Mouse (Mus musculus) intestine, postnatal 0 days (tissue): ENCODE data around the gene Tnip2. TPM values are rescaled to one million over a fixed set of nuclear protein-coding genes. Genes with fewer than 3 reads are reported as not detected.
A peak's percentile ranks its signal among the peaks of the same experiment; 100 is the strongest.

Source experiments
- ATAC-seq: fragments of 200-750 bp; cut with Nextera tagmentation; 2 replicates; pipeline ENCODE4 v1.8.0; 2017; ENCODE audit warnings: mild to moderate bottlenecking, moderate TSS enrichment, moderate library complexity
- H3K27ac ChIP-seq: fragments of 300-500 bp; sonication (generic); 2 replicates; pipeline ENCODE4 v1.5.1; 2014; ENCODE audit warnings: mild to moderate bottlenecking, low read depth, low read length, moderate library complexity
- H3K27me3 ChIP-seq: fragments of 300-500 bp; sonication (generic); replicated peaks from 2 replicates; pipeline ENCODE4 v1.6.1; 2014; ENCODE audit warnings: low read length, mixed read lengths; ENCODE audit not compliant: control insufficient read depth, insufficient read depth
- H3K36me3 ChIP-seq: fragments of 300-500 bp; sonication (generic); 2 replicates; pipeline ENCODE4 v1.6.1; 2014; ENCODE audit warnings: mild to moderate bottlenecking, moderate library complexity; ENCODE audit not compliant: control insufficient read depth, insufficient read depth
- H3K4me1 ChIP-seq: fragments of 300-500 bp; sonication (generic); replicated peaks from 2 replicates; pipeline ENCODE4 v1.6.1; 2014; ENCODE audit warnings: antibody characterized with exemption, low read length, mixed read lengths; ENCODE audit not compliant: control insufficient read depth, insufficient read depth
- H3K4me2 ChIP-seq: fragments of 300-500 bp; sonication (generic); replicated peaks from 2 replicates; pipeline ENCODE4 v1.6.1; 2014; ENCODE audit warnings: low read depth, mild to moderate bottlenecking, moderate library complexity
- H3K4me3 ChIP-seq: fragments of 300-500 bp; sonication (generic); 2 replicates; pipeline ENCODE4 v1.5.1; 2014; ENCODE audit warnings: low read depth, low read length
- H3K9ac ChIP-seq: fragments of 300-500 bp; sonication (generic); 2 replicates; pipeline ENCODE4 v1.6.1; 2014; ENCODE audit warnings: mild to moderate bottlenecking, low read depth, low read length
- H3K9me3 ChIP-seq: fragments of 300-500 bp; sonication (generic); 2 replicates; pipeline ENCODE4 v1.6.1; 2016; ENCODE audit warnings: mixed run types; ENCODE audit not compliant: control insufficient read depth
- CTCF ChIP-seq: sonication (generic); IDR thresholded peaks from 2 replicates; pipeline ENCODE4 v1.5.1; 2016; ENCODE audit warnings: low read depth, mild to moderate bottlenecking, control low read depth, antibody characterized with exemption, moderate library complexity
- WGBS: fragments of 180-500 bp; shearing (Covaris S2); extraction: QIAGEN DNeasy Blood & Tissue Kit; methylation state at CpG from one replicate; pipeline ENCODE4 v1.1.7; 2014; 5-methylcytosine and 5-hydroxymethylcytosine counted together
- polyA plus RNA-seq: library from polyadenylated mRNA; unstranded; fragments of >200 nt; fragmentation: Nextera tagmentation; extraction: Ambion mirVana; gene quantifications from 2 replicates; pipeline ENCODE4 v1.2.1, GENCODE M21; 2015

The Tnip2 gene
- polyA plus RNA-seq, 1 experiment from 2014 or later = 8.9 TPM

DNA sequence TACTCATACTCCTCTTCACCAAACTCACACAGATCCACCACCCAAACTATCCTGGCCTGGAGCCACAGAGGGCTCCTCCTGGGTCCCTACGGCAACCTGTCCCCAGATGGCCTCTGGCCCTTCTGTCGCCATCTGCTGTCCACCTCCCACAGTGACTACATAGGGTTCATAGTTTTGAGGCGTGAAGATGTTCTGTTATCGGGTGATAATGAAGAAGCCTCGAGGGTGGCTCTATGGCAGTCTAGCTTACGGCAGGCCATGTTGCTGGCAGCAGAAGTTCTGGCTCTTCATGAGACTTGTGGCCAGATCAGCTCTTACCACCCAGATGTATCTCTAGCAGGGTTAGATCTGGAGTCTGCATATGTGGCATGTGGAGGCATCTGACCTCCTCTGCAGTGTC is 11.0 kb downstream of the Tnip2 start:
- Histone ChIP-seq H3K4me2 (no peak overlapping the region), H3K9me3 (no peaks in the 10 kb centered on the region), H3K4me1 (no peaks in the 10 kb centered on the region), H3K27me3 (no peaks in the 10 kb centered on the region), H3K4me3 (no peak overlapping the region), H3K36me3 (peaks cover 32% of the 10 kb centered on the region), H3K27ac (no peak overlapping the region), H3K9ac (no peak overlapping the region)
- no peak for ATAC-seq
- WGBS = 73% methylated on average over 6 of the region's 6 CpGs
- TF ChIP-seq CTCF = no peak

DNA sequence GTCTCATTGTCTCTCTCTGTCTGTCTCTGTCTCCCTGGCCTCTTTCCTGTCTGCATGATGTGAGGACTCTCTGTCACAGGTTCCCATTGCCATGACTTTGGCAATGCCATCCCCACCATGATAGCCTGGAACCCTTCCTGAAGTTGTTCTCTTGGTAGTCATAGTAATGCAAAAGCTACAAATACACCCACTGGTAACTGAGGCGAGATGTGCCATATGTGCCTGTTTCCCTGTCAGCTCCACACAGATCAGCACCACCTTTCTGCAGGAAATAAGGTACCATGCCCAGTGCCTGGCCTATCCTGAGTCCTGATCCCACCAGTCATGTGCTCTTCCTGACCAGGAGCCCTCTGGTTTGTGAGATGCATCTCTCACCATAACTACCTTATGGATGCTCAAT is 11.4 kb downstream of the Tnip2 start:
- Histone ChIP-seq H3K27me3 (no peaks in the 10 kb centered on the region), H3K36me3 (peaks cover 33% of the 10 kb centered on the region), H3K27ac (no peak overlapping the region), H3K4me2 (no peak overlapping the region), H3K4me1 (no peaks in the 10 kb centered on the region), H3K4me3 (no peak overlapping the region), H3K9ac (no peak overlapping the region), H3K9me3 (no peaks in the 10 kb centered on the region)
- no peak for ATAC-seq
- 92% methylated on average over 1 of the region's 1 CpGs for WGBS
- no peak for TF ChIP-seq CTCF

DNA sequence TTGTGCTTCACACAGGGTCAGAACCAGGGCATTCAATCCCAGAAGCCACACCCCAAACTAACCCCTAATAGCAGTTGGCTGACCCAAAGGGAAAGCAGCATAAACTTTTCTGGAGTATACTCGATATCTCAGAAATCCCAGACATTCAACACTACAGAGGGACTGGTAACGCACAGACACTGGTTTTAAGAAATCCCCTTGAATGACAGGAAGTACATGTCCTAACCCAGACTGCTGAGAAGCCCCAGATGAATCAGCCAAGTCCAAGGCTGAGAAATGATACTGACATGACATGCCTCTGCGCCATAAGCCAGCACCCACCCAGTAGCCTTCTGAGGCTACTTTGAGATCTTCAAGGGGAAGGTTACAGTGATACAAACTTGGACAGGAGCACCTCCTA is 12.2 kb downstream of the Tnip2 start:
- no peak for TF ChIP-seq CTCF
- Histone ChIP-seq H3K36me3 (peaks cover 35% of the 10 kb centered on the region), H3K4me1 (no peaks in the 10 kb centered on the region), H3K9ac (no peak overlapping the region), H3K9me3 (no peaks in the 10 kb centered on the region), H3K4me2 (no peak overlapping the region), H3K4me3 (no peak overlapping the region), H3K27ac (no peak overlapping the region), H3K27me3 (no peaks in the 10 kb centered on the region)
- 74% methylated on average over 3 of the region's 3 CpGs for WGBS
- no peak for ATAC-seq

DNA sequence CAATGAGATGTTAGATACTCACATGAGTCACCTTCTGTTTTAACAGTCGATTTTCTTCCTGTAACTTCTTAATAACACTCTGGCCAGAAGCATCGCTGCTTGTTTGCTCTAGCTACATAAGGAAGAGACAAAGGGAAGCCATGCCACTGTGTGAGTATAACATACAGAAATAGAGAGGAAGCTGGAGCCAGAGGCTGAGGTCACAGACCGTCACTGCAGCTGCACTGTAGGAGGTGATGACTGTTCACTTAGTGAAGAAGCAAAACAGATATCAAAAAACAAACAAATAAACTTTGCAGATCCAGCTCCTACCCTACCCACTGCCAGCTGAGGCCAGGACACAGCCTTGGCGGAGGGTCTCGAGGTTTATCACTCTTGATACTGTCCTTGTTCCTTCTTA is 12.9 kb downstream of the Tnip2 start:
- TF ChIP-seq CTCF = no peak
- peaks cover 35% of the 10 kb centered on the region for H3K36me3 ChIP-seq
- 71% methylated on average over 5 of the region's 5 CpGs for WGBS
- H3K9me3 ChIP-seq = no peaks in the 10 kb centered on the region
- H3K27ac ChIP-seq = no peak overlapping the region
- no peaks in the 10 kb centered on the region for H3K4me1 ChIP-seq
- no peaks in the 10 kb centered on the region for H3K27me3 ChIP-seq
- no peak overlapping the region for H3K4me2 ChIP-seq
- no peak for ATAC-seq
- H3K4me3 ChIP-seq = no peak overlapping the region
- no peak overlapping the region for H3K9ac ChIP-seq

DNA sequence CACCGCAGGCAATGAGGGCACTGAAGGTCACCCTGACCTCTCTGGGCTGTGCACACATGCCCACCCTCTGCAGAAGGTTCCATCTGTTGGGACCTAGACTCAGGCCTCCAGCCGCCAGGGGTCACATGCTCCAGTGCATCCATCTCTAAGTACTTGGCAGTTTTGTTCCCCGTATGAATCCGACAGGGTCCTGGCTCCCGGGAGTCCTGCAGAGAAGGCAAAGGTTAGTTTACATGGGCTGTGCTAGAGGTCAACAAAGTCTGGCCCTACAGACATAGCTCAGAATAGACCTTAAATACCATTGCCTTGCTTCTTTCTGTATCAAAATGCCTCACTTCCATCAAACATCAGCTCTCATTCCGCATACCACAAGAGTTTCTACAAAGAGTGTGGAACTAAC is 17.0 kb downstream of the Tnip2 start:
- Histone ChIP-seq H3K27me3 (no peaks in the 10 kb centered on the region), H3K4me1 (no peaks in the 10 kb centered on the region), H3K9ac (no peak overlapping the region), H3K4me2 (no peak overlapping the region), H3K9me3 (no peaks in the 10 kb centered on the region), H3K36me3 (peaks cover 19% of the 10 kb centered on the region), H3K27ac (no peak overlapping the region), H3K4me3 (no peak overlapping the region)
- no peak for TF ChIP-seq CTCF
- 64% methylated on average over 6 of the region's 6 CpGs for WGBS
- ATAC-seq = no peak

DNA sequence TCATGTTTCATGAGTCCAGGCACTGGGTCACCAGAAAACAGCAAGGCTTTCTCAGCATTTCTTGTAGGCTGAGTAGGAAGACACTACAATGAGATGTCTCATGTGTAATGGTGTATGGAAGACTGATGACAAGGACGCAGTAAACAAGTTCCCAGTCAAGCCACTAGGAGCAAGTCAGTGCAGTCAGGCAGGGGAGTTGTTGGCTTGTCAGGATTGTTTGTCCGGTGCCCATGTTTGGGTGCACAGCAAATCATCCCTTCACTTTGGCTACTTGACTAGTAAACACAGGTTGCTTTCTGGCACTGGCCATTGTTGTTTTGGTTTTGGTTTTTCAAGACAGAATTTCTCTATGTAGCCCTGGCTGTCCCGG is 24.4 kb downstream of the Tnip2 start:
- no peak for ATAC-seq
- Histone ChIP-seq H3K27me3 (no peaks in the 10 kb centered on the region), H3K4me1 (no peaks in the 10 kb centered on the region), H3K27ac (no peak overlapping the region), H3K4me3 (no peak overlapping the region), H3K9me3 (no peaks in the 10 kb centered on the region), H3K36me3 (peaks cover 10% of the 10 kb centered on the region; the same call in 1 of the 2 replicates), H3K9ac (no peak overlapping the region), H3K4me2 (no peak overlapping the region)
- TF ChIP-seq CTCF = peak; percentile 20
- 93% methylated on average over 3 of the region's 3 CpGs for WGBS

DNA sequence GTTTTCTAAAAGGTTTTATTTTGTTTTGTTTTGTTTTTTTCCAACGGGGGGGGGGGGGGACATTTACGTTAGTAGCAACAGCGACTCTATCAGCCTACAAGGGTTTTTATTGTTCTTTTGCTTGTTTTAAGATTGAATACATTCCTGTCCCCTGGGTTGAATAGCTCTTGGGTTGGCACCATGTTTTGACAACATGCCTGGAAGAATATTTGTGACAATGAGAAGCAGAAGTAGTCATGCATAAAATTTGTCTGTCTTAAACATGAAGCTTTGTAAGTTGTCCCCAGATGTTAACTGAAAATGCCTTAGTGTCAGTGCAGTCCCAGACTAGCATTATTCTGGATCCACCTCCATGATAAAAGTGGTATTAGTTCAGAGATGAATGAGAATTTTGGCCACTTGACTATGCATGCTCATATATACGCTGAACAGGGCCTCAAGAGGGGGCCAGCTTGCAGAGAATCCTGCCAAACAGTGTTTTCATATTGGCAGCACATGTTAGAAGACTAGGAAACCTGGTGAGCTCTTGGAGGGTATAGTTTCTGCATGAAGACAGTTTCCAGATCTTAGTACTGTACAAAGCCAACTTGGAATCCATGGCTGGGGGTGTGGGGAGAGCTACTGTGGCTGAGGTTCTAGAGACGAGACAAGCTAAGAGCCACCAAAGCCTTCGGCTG is 24.9 kb downstream of the Tnip2 start:
- no peak for ATAC-seq
- H3K4me2 ChIP-seq = no peak overlapping the region
- no peaks in the 10 kb centered on the region for H3K27me3 ChIP-seq
- H3K27ac ChIP-seq = no peak overlapping the region
- no peak for TF ChIP-seq CTCF
- peaks cover 10% of the 10 kb centered on the region; the same call in 1 of the 2 replicates for H3K36me3 ChIP-seq
- no peaks in the 10 kb centered on the region for H3K9me3 ChIP-seq
- WGBS = 83% methylated on average over 6 of the region's 6 CpGs
- H3K9ac ChIP-seq = no peak overlapping the region
- H3K4me1 ChIP-seq = no peaks in the 10 kb centered on the region
- no peak overlapping the region for H3K4me3 ChIP-seq
